Mouse (Mus musculus): ENCODE measurements around the gene Ager.

Gene Ager

GRCm38 (mm10) chr17:34605609-34606008 is 7.9 kb downstream of the Ager start:
- peak; percentile 96 for DNase-seq

- no peak for DNase-seq
Measured at GRCm38 (mm10) chr17:34606186-34607039, 8.8 kb downstream of the Ager start.

GRCm38 (mm10) chr17:34607997-34608396 is 10.3 kb downstream of the Ager start:
- DNase-seq: no peak

GRCm38 (mm10) chr17:34611050-34611449 is 13.4 kb downstream of the Ager start:
- no peak for DNase-seq

GRCm38 (mm10) chr17:34613054-34613645 is 15.5 kb downstream of the Ager start:
- no peak for DNase-seq

GRCm38 (mm10) chr17:34613830-34614229 is 16.2 kb downstream of the Ager start:
- DNase-seq: no peak

- no peak for DNase-seq
Measured at GRCm38 (mm10) chr17:34615871-34616270, 18.2 kb downstream of the Ager start, which contains the start of gene Egfl8. TSS of gene Egfl8 (minus strand) at chr17:34615971.

GRCm38 (mm10) chr17:34618999-34619398 is 21.3 kb downstream of the Ager start:
- DNase-seq: peak; percentile 68

GRCm38 (mm10) chr17:34621006-34621405 is 23.3 kb downstream of the Ager start:
- no peak for DNase-seq

GRCm38 (mm10) chr17:34623161-34623560 is 25.5 kb downstream of the Ager start:
- no peak for DNase-seq

GRCm38 (mm10) chr17:34624981-34625380 is 27.3 kb downstream of the Ager start:
- no peak for DNase-seq

GRCm38 (mm10) chr17:34626062-34626772 is 28.6 kb downstream of the Ager start:
- peak; percentile 44 for DNase-seq

- DNase-seq: peak; percentile 39
Measured at GRCm38 (mm10) chr17:34626773-34627092, 29.1 kb downstream of the Ager start.

GRCm38 (mm10) chr17:34627093-34627942 is 29.7 kb downstream of the Ager start:
- peak; percentile 91 for DNase-seq

- DNase-seq: peak; percentile 70
Measured at GRCm38 (mm10) chr17:34627943-34628643, 30.4 kb downstream of the Ager start, which contains the start of gene Ppt2. TSS of gene Ppt2 (minus strand) at chr17:34628510.

- DNase-seq: no peak
Measured at GRCm38 (mm10) chr17:34628644-34628967, 30.9 kb downstream of the Ager start.

- DNase-seq: no peak
Measured at GRCm38 (mm10) chr17:34629221-34629751, 31.6 kb downstream of the Ager start, which contains the start of gene Prrt1. TSS of gene Prrt1 (plus strand) at chr17:34629533.

GRCm38 (mm10) chr17:34629796-34630603 is 32.3 kb downstream of the Ager start:
- DNase-seq: no peak

- no peak for DNase-seq
Measured at GRCm38 (mm10) chr17:34630761-34631301, 33.2 kb downstream of the Ager start.

- no peak for DNase-seq
Measured at GRCm38 (mm10) chr17:34631647-34632046, 34.0 kb downstream of the Ager start.

GRCm38 (mm10) chr17:34632261-34632691 is 34.6 kb downstream of the Ager start:
- peak; percentile 87 for DNase-seq

All from kidney, adult 11 months (tissue).